Mouse (Mus musculus): ENCODE results near the gene Rgma. TPM values are rescaled to one million over a fixed set of nuclear protein-coding genes. Genes with fewer than 3 reads are reported as not detected.

The Rgma gene
- total RNA-seq, 2 experiments from 2014 or later = 10.3 to 20.0 TPM

- DNase-seq = peak; percentile 42
These were observed 25.0 kb downstream of the Rgma start for GRCm38 (mm10) chr7:73400051-73400916.

GRCm38 (mm10) chr7:73402106-73402505, 26.8 kb downstream of the Rgma start:
- DNase-seq = no peak

- no peak for DNase-seq
These were observed 27.4 kb downstream of the Rgma start for GRCm38 (mm10) chr7:73402671-73403070.

- DNase-seq = no peak
These were observed 28.2 kb downstream of the Rgma start for GRCm38 (mm10) chr7:73403538-73403937.

- DNase-seq = no peak
These were observed 30.2 kb downstream of the Rgma start for GRCm38 (mm10) chr7:73405550-73405949.

GRCm38 (mm10) chr7:73411523-73411922, 36.2 kb downstream of the Rgma start:
- DNase-seq = no peak

GRCm38 (mm10) chr7:73411986-73412385, 36.7 kb downstream of the Rgma start:
- no peak for DNase-seq

- DNase-seq = no peak
These were observed 37.1 kb downstream of the Rgma start for GRCm38 (mm10) chr7:73412419-73412818.

- DNase-seq = peak; percentile 1
These were observed 38.9 kb downstream of the Rgma start for GRCm38 (mm10) chr7:73414192-73414591.

GRCm38 (mm10) chr7:73419375-73419774, 44.1 kb downstream of the Rgma start:
- DNase-seq = no peak

- no peak for DNase-seq
These were observed 45.5 kb downstream of the Rgma start for GRCm38 (mm10) chr7:73420827-73421226.

- no peak for DNase-seq
These were observed 46.1 kb downstream of the Rgma start for GRCm38 (mm10) chr7:73421278-73422015.

- peak; percentile 83 for DNase-seq
These were observed 47.2 kb downstream of the Rgma start for GRCm38 (mm10) chr7:73422223-73423113.

GRCm38 (mm10) chr7:73423236-73423635, 47.9 kb downstream of the Rgma start:
- DNase-seq = no peak

- no peak for DNase-seq
These were observed 48.9 kb downstream of the Rgma start for GRCm38 (mm10) chr7:73424243-73424642.

GRCm38 (mm10) chr7:73424705-73425104, 49.4 kb downstream of the Rgma start:
- DNase-seq = no peak

GRCm38 (mm10) chr7:73425451-73425850, 50.1 kb downstream of the Rgma start:
- DNase-seq = no peak

GRCm38 (mm10) chr7:73426235-73426634, 50.9 kb downstream of the Rgma start:
- peak; percentile 61 for DNase-seq

- no peak for DNase-seq
These were observed 51.6 kb downstream of the Rgma start for GRCm38 (mm10) chr7:73426752-73427386.

GRCm38 (mm10) chr7:73427794-73428193, 52.5 kb downstream of the Rgma start:
- no peak for DNase-seq

- DNase-seq = no peak
These were observed 53.2 kb downstream of the Rgma start for GRCm38 (mm10) chr7:73428525-73428924.
